Mouse (Mus musculus): ENCODE measurements at regions not wholly inside any gene's neighbourhood (a gene's known extent, or its start where the extent isn't known, plus 50 kb on each side); places are given as distances from the start of the nearest gene placed in this dataset.

DNA sequence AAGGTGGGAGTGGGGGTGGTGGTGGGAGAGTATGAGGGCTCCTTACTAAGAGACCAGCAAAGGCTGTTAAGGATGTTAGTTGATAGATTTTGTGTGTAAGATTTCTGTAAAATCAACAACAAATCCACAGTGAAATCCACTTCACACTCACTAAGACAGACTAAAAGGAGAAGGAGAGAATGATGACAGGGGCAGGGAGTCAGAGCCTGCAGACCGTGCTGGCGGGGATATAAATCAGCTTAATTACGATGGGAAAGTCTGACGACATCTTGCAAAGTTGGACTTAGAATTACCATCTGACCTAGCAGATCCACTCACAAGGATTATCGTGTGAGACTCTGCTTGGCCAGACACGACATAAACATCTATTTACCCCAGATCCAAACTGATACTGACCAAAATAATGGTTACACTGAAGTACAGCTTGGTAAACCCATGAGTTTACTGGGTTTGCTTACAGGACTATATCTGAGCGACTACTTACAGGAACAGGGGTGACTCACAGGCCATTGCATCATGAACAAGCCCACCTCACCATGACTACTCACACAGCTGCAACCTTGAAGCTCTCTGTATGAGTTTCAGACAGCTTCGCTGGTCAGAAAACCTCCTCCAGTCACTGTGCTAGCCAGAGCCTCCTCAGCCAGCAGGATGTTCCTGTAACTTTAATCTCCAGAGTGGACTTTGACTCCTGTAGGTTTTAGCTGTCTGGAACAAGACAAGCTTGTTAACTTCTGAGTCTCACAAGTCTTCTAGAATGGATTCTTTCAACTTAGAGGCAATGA lies 50.5 kb upstream of the Ednra start:
- DNase-seq (ENCODE audit: low spot score) = no peak

DNA sequence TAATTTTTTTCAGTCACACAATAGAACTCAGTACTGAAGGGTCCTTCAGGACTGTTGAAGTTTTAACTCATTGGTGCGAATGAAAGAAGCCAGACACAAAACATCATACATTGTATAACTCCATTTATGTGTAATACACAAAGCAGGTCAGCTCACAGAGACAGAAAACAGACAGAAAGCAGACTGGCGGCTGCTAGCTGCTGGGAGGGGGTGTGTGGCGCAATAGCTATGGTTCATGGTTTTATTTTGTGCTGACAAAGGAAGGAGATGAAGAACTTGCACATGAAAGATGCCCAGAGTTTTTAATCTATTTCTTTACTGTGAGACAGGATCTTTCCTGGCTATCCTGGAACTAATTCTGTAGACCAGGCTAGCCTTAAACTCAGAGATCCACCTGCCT lies 51.3 kb upstream of the Ednra start:
- DNase-seq (ENCODE audit: low spot score) = no peak

DNA sequence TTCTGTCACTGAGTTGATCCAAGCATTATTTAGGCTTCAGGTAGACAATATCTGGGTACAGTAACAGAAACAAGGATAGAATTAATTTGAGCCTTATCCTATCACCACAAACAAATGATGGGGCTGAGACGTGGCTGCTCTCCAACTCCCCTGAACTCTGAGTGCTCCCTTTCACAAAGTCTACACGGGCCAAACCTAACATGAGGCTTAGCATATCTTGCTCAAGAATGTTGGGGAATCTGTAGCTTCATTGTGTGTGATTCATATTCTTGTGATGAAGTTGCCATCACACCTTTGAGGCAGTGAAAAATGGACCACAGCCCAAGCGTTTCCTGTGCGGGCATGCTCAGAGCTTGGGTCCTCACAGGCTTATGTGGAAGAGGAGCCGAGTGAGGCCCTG lies 53.3 kb upstream of the Ednra start:
- no peak for DNase-seq (ENCODE audit: low spot score)

DNA sequence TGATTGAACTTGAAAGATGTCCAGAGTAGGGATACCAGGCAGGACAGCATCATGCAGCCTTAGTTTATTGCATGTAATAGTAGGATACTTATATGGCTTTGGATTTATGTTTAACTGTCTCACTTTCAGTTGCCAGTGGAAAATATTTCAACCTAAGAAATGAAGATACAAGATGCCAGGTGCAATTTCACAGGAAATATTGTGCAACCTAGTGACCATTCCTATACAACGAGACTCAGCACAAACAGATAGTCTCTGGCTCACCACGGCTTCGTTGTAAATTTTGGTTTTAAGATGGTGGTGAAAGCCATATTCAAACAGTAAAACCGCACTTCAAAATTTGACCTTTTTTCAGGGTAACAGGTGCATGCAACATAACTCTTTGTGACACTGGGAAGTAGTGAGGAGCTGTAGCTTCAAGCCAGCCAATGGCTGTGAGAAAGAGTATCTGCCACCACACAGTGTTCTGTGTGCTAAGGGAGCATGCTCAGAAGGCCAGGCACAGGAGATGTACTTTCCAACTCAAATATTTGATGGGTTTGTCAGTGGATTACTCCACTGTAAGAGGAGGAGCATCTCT lies 61.5 kb upstream of the Ednra start:
- no peak for DNase-seq (ENCODE audit: low spot score)

DNA sequence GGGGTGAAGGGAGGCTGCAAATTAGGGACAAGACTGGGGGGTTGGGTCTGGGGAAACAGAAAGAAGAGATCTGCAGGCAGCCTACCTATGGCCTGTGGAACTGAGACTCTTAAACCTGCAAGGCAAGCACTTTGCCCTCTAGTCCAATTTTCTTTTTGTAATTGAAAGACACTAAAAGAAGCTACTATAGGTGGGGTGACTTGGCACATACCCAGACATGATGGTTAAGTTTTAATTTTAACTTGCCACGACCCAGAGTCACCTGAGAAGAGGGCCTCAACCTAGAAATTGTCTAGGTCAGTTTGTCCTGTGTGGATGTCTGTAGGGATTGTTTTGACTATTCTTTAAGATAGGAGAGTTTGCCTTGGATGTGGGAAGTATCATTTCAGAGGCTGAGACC lies 70.6 kb upstream of the Ednra start:
- no peak for DNase-seq (ENCODE audit: low spot score)

DNA sequence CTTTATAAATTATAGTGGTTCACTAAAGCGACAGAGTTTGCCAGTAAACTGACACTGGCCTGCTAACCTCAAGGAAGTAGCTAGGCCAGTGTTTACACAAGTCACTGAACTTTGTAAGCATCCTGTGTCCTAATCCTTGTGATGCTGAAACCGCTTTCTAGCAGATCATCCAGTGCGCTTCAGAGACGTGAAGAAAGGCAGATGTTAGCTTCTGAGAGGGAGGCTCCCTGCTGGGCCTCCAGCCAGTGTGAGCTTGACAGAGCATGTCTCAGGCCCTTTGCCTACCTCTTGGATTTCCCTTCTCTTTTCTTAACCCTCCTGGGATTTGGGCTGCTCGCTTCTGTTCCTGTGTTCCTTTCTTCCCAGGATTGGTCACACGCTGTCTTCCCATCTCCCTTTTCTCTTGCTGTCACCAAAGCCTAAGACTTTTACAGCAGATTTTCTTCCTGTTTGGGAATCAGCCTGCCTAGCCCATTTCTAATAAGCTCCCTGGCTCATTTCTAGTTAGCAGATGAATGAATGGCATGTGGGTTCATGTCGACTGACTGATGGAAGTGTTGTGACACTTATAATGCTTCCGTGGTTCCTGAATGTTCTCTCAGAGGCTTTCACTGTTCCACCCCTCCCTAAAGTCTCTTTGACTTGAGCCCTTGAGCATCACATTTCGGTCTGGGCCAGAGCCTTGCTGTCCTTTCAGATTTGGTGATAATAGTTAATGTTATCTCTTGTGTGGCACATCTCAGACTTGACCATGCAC lies 79.1 kb upstream of the Ednra start:
- DNase-seq (ENCODE audit: low spot score) = peak; percentile 31

DNA sequence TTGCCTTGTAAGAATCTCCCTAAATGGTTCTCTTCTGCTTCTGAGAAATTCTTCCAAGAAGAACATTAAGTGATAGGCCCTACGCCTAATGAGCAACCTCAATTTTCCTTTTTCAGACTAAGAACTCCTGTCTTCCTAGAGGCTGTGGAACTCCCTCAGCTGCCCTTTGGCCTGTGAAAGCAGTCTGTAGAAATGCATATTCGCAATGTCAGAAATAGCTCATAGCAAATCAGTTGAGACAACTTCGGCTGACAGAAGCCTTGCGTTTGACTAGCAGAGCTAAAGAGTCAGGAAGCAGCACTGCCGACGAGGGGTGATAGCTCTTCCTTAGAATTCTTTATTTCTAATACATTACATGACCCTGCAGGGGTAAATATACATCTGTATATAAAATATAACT lies 80.3 kb upstream of the Ednra start:
- DNase-seq (ENCODE audit: low spot score) = no peak

DNA sequence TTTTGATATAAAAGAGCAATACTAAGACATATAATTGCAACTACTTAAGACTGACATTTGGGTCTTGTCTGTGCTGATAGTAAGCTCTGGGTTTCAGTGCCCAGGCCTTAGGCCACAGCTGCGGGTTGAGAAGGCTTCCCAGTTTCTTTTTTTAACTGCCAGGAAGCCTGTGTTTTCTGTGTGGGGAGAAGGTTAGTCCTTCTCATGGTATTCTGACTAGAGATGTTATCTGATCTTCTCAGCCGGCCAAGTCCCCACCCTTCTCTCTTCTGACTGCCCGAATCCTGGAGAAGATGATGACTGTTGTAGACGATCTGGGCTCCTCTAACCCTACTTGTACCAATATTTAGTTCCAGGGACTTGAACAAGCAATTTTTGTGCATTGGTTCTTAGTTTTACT lies 80.7 kb upstream of the Ednra start:
- DNase-seq (ENCODE audit: low spot score) = peak; percentile 60

DNA sequence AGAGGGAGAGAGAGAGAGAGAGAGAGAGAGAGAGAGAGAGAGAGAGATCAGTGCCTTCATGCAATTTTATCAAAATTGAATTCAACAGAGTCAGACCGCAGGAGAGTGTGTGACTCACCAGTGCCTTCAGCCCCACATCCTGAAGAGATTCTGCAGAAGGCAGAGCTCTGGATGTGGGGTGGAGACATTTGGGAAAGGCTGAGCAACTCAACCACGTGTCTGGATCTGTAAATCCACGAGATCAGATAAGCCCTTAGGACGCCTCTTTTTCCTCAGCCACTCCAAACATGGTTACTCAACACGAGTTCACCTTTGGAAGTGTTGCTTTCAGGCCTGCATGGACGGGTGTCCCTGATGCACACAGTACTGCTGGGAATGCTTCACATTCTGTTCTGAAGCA lies 81.4 kb upstream of the Ednra start:
- peak; percentile 72 for DNase-seq (ENCODE audit: low spot score)

DNA sequence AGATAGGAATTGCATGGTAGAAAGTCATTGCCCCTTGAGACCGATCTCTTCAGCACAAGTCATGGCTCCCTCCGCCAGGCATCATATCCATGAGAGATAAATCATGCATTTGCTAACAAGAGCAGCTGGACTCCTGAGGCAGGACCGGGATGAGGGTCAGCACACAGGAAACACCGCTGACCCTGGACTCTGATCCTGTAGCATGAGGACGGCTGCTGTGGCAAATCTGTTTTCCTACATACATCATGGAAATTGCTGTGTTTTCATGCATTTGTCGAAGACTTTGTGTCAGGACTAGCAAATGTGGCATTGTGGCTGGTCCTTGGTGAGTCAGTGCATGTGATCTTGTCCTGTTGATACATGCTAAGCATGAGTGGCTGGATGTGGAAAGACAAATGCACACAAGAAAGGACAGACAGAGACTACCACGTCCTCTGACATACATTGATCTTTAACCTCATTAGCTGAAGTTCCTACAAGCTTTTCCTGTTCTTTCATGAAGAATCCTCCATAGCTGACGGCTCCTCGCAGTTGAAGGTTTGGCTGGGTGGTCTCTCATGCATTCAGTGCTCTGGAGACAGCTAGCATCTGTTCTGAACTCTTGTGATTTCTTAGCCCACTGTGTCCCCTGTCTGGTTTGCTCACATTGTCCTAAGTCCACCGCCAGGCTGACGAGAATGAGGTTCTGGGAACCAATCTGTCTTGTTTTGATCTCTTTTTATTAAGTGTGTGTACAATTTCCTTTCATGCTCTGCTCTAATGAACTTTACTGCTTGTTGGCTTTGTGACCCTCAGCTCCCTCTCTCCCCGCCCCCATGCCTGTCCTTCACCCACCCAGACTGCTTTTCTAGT lies 90.8 kb upstream of the Ednra start:
- no peak for DNase-seq (ENCODE audit: low spot score)

DNA sequence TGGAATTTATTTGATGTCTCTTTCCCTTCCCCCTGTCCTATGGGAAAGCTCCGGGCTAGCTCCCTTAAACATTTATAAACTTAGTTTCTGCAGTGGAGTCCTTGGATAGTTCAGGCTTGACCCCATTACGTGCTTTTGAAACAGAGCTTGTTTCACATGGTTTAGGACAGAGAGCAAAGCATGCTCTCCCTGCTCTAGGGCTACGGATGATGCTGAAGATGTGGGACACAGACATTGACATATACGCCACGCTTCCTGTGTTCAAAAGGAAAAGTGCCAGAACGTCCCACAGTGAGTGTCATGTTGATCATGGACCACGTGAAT lies 91.3 kb upstream of the Ednra start:
- DNase-seq (ENCODE audit: low spot score) = no peak

DNA sequence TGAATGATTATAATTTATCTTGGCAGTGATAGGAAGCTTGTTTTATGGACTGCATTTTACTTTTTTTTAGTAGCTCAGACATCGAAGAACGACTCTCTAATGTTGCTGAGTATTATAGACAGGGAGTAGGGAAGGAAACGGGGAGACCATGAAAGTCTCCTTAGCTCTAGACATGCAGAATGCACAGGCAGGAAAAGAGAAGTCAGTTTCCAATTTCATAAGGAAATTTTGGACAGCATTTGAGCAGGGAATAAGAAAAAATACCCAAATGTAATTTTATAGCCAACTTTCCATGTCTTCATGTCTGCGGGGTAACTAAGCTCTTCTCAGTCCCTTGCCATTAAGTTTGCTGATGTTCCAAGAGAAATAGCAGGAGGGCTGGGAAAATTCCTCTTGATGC lies 92.0 kb upstream of the Ednra start:
- no peak for DNase-seq (ENCODE audit: low spot score)

DNA sequence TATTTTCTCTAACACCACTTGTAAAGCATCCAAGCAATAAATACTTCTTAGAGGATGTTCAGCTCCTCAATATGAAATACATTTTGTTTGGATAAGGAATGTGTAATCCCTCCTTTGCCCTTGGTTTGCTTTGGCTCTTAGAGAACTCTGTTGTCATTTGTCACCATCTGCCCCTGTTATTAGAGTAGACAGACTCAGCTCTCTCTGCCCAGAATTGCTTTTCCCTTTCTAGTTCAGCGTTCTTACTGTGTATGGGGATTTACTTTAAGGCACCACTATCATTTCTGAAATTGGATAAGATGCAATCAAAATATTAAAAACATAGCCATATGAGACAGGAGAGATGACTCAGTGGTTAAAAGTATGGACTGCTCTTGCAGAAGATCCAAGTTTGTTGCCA lies 101.5 kb upstream of the Ednra start:
- DNase-seq (ENCODE audit: low spot score) = peak; percentile 45

DNA sequence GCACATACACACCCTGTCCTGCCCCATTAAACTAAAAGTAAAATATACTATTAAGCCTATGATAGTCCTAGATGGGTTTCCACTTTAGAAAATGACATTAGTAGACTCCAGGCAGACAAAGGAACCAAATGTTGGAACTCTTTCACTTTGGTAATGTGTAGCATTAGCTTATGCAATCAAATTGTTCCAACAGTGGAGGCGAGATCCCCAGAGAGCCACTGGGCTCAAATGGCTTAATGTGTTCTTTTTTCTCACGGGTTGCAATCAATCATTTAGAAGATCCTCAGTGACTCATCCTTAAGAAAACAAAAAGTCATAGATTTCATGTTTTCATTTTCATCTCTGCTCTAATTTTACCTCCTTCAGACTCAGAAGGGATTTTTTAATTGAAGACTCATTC lies 102.0 kb upstream of the Ednra start:
- DNase-seq (ENCODE audit: low spot score) = peak; percentile 88

DNA sequence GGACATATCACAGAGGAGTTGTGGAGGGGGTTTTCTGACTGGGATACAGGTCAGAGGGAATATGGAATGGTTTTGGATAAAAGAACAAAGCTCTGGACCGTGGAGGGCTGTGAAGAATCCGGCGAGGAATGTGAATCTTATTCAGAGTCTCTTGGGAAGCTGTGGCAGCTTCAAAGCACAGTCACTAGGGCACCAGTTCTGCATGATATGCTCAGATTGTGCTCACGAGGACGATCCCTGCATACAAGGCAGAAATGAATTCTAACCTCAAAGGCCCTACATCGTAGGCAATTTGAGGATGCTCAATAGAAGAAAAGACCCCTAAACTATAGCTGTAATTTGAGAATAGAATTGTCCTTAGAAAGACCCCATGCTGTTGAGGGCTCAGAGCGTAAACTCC lies 103.8 kb upstream of the Ednra start:
- no peak for DNase-seq (ENCODE audit: low spot score)

DNA sequence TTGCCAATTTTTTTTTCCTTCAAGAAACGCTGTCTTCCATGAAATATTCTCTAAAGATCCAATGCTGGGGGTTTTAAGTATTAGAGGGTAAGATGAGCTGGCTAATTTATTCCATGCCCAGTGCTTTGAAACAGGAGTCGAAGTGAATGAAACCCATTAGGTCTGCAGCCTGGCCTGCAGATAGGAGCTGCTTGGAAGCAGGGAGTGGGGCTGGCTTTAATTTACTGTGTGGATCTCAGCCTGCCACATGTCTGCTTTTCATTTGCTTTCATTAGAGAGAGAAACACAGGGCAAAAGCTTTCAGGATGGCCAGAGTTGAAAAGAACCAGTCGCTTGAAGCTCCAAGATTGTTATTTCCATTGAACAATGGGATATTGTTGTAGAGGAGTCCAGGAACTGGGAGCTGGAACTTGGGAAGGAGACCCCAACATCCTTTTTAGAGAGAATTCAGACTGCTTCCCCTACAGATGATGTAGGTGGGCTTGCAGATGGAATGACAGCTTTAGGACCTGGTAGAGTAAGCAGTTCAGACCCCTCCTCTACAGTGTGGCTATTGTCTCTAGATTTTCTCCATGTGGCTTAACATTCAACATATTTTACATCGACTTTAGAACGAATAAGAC lies 105.0 kb upstream of the Ednra start:
- DNase-seq (ENCODE audit: low spot score) = no peak

DNA sequence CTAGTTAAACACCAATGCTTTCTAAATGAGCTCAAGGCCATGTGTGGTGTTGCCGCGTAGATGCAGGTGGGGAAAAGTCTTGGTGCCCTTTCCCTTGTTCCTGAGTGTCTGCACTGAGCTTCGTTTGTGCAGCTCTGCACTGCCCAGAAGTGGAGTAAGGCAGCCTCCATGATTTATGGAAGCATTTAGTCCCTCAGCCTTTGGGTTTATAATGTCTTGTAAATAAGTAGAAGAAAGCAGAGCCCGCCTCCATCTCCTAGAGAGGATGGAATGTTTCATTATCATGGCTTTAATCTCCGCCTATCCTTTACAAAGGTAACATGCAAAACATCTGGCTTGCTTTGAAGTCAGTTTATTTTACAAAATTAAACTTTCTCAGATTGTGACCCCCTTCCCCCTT lies 105.5 kb upstream of the Ednra start:
- DNase-seq (ENCODE audit: low spot score) = no peak

DNA sequence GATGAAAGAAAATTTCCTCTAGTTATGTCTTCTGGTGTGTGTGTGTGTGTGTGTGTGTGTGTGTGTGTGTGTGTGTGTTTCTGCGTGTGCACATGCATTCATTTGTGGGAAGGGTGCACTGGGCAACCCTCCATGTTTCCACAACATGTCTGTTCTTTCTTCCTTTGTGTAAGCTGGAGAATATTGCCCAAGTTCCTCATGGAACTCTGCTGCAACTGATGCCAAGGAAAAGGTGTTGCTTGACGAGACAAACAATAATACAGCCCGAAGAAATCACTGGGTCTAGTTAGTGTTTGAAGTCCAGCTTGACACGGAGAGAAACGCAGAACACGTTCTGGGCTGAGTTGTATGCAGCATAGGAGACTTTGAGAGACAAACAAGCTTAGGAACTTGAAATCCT lies 110.0 kb upstream of the Ednra start:
- DNase-seq (ENCODE audit: low spot score) = no peak

DNA sequence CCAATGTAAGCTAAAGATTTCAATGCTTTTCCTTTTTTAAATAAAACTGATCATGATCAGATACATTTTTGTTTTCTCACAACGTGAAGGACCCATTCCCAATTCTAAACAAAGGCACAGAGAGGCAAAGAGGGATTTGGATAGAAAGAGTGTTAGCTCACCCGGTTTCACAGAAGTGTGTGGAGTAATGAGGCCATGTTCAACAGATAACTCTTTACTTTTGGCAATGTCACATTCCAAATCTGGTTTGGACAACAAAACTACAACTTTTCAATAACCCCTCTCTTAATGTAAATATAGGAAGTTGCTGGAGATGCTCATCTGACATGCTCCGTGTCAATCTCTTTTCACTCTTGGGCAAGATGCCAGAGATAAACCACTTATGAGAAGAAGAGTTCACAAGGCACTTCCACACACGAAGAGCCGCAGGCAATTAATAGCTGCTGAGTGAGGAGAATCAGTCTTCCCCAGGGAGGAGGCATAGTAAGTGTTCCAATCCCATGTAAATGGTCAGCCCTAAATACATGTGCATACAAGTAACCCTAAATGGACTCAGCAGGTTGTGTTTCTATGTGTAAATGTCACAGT lies 112.7 kb upstream of the Ednra start:
- DNase-seq (ENCODE audit: low spot score) = no peak

DNA sequence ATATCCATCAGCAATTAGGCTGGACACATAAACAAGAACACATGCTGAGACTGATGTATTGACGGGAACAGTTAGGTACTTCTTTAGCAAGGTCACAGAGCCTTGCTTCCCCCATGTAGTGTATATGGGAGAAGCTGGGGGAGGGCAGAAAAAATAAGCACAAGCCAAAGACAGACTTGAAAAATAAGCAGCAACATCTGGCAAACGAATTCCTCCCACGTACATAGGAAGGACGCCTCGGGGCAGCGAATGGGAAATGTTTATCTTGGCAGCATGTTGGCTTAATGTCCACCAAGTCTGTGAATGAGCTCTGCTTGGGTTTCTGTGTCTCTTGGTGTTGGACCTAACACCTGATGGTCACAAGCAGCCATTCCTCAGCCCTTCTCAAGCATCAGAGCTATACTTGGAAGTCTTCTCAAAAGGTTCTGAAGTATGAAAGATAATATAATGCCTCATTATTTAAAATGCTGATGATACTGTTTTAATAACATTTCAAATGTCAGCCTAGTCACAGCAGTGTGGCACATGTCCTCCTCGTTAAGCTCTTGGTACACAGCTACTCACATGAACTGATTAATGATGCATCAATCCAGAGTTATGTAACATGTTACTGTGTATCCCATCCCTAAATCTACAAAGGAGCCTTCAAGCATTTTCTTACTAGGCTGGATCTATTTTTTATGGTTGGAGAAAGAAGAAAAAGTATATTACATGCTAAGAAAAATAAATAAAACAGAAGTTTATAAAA lies 118.3 kb upstream of the Ednra start:
- DNase-seq (ENCODE audit: low spot score) = no peak

DNA sequence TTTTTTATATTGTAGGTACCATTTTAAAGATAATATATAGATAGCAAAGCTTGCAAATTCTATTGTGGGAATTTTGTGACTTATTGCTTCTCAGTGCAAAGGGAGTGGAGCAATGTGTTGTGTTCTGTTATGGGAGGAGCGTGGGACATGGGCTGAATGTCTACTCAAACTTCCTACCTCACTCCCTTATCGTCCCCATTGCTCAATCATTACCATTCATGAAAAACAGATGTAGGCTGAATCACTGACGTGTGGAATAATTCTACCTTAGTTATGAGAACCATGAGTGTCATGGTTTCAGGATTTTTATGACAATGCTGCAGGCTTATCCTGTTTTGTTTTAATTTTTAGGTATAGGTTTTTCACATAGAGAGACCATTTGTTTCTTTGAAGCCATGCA lies 119.0 kb upstream of the Ednra start:
- DNase-seq (ENCODE audit: low spot score) = peak; percentile 24
